Mouse (Mus musculus): ENCODE measurements at regions not wholly inside any gene's neighbourhood (a gene's known extent, or its start where the extent isn't known, plus 50 kb on each side); places are given as distances from the start of the nearest gene placed in this dataset.
"Not testable (repeated sequence)": the region's sequence is repeated elsewhere in the genome, so short reads cannot be mapped to it uniquely, and the experiment has no call there.

- ATAC-seq (ENCODE audit: low read depth), result 0 out of 2 replicates have a peak, but pooled peaks have one; percentile 9
- no peaks in the 10 kb centered on the region for H3K36me3 ChIP-seq (ENCODE audit: control insufficient read depth, insufficient read depth, low read length)
- no peak overlapping the region for H3K4me3 ChIP-seq (ENCODE audit: low read length)
- 45% methylated on average over 14 of the region's 14 CpGs for WGBS
- peak overlapping the region; percentile 56; the same call in 1 of the 2 replicates for H3K27ac ChIP-seq (ENCODE audit: low read length)
- peak overlapping the region; percentile 31; the same call in 1 of the 2 replicates for H3K9ac ChIP-seq (ENCODE audit: low read length)
- H3K4me1 ChIP-seq (replicated peaks; ENCODE audit: control insufficient read depth, insufficient read depth, low read length), result peaks cover 28% of the 10 kb centered on the region
- H3K4me2 ChIP-seq (ENCODE audit: low read depth, low read length), result no peak overlapping the region
- no peaks in the 10 kb centered on the region for H3K9me3 ChIP-seq (ENCODE audit: control insufficient read depth, low read length)
- no peaks in the 10 kb centered on the region for H3K27me3 ChIP-seq (ENCODE audit: control insufficient read depth, insufficient read depth, low read depth, low read length)
Observed at GRCm38 (mm10) chr12:69474141-69474915, 102.1 kb upstream of the Gm9887 start.

GRCm38 (mm10) chr12:69473379-69474057, 101.3 kb upstream of the Gm9887 start:
- Histone ChIP-seq H3K36me3 (ENCODE audit: control insufficient read depth, insufficient read depth, low read length) (no peaks in the 10 kb centered on the region), H3K27ac (ENCODE audit: low read length) (no peak overlapping the region), H3K4me1 (replicated peaks; ENCODE audit: control insufficient read depth, insufficient read depth, low read length) (peaks cover 28% of the 10 kb centered on the region), H3K27me3 (ENCODE audit: control insufficient read depth, insufficient read depth, low read depth, low read length) (no peaks in the 10 kb centered on the region), H3K4me2 (ENCODE audit: low read depth, low read length) (no peak overlapping the region), H3K9me3 (ENCODE audit: control insufficient read depth, low read length) (no peaks in the 10 kb centered on the region), H3K4me3 (ENCODE audit: low read length) (no peak overlapping the region), H3K9ac (ENCODE audit: low read length) (no peak overlapping the region)
- WGBS, result 83% methylated on average over 13 of the region's 13 CpGs
- ATAC-seq (ENCODE audit: low read depth), result no peak

GRCm38 (mm10) chr12:69472912-69473311, 100.7 kb upstream of the Gm9887 start:
- ATAC-seq (ENCODE audit: low read depth), result no peak
- Histone ChIP-seq H3K27ac (ENCODE audit: low read length) (no peak overlapping the region), H3K4me3 (ENCODE audit: low read length) (no peak overlapping the region), H3K36me3 (ENCODE audit: control insufficient read depth, insufficient read depth, low read length) (no peaks in the 10 kb centered on the region), H3K9me3 (ENCODE audit: control insufficient read depth, low read length) (no peaks in the 10 kb centered on the region), H3K27me3 (ENCODE audit: control insufficient read depth, insufficient read depth, low read depth, low read length) (no peaks in the 10 kb centered on the region), H3K4me1 (replicated peaks; ENCODE audit: control insufficient read depth, insufficient read depth, low read length) (peaks cover 28% of the 10 kb centered on the region), H3K4me2 (ENCODE audit: low read depth, low read length) (no peak overlapping the region), H3K9ac (ENCODE audit: low read length) (no peak overlapping the region)
- 84% methylated on average over 9 of the region's 9 CpGs for WGBS

- no peak overlapping the region for H3K4me3 ChIP-seq (ENCODE audit: low read length)
- H3K4me1 ChIP-seq (replicated peaks; ENCODE audit: control insufficient read depth, insufficient read depth, low read length), result peaks cover 33% of the 10 kb centered on the region
- no peaks in the 10 kb centered on the region for H3K27me3 ChIP-seq (ENCODE audit: control insufficient read depth, insufficient read depth, low read depth, low read length)
- H3K36me3 ChIP-seq (ENCODE audit: control insufficient read depth, insufficient read depth, low read length), result no peaks in the 10 kb centered on the region
- ATAC-seq (ENCODE audit: low read depth), result no peak
- H3K9me3 ChIP-seq (ENCODE audit: control insufficient read depth, low read length), result no peaks in the 10 kb centered on the region
- H3K27ac ChIP-seq (ENCODE audit: low read length), result no peak overlapping the region
- no peak overlapping the region for H3K9ac ChIP-seq (ENCODE audit: low read length)
- no peak overlapping the region for H3K4me2 ChIP-seq (ENCODE audit: low read depth, low read length)
- 57% methylated on average over 5 of the region's 5 CpGs for WGBS
Observed at GRCm38 (mm10) chr12:69471876-69472275, 99.6 kb upstream of the Gm9887 start.

- WGBS, result 72% methylated on average over 6 of the region's 6 CpGs
- Histone ChIP-seq H3K9me3 (ENCODE audit: control insufficient read depth, low read length) (no peaks in the 10 kb centered on the region), H3K36me3 (ENCODE audit: control insufficient read depth, insufficient read depth, low read length) (no peaks in the 10 kb centered on the region), H3K9ac (ENCODE audit: low read length) (no peak overlapping the region), H3K27me3 (ENCODE audit: control insufficient read depth, insufficient read depth, low read depth, low read length) (no peaks in the 10 kb centered on the region), H3K4me2 (ENCODE audit: low read depth, low read length) (no peak overlapping the region), H3K4me3 (ENCODE audit: low read length) (no peak overlapping the region), H3K27ac (ENCODE audit: low read length) (no peak overlapping the region), H3K4me1 (replicated peaks; ENCODE audit: control insufficient read depth, insufficient read depth, low read length) (peaks cover 8% of the 10 kb centered on the region; the same call in 1 of the 2 replicates)
- no peak for ATAC-seq (ENCODE audit: low read depth)
Observed at GRCm38 (mm10) chr12:69469004-69469403, 96.7 kb upstream of the Gm9887 start.

GRCm38 (mm10) chr12:69467363-69467762, 95.1 kb upstream of the Gm9887 start:
- Histone ChIP-seq H3K27ac (ENCODE audit: low read length) (no peak overlapping the region), H3K27me3 (ENCODE audit: control insufficient read depth, insufficient read depth, low read depth, low read length) (no peaks in the 10 kb centered on the region), H3K36me3 (ENCODE audit: control insufficient read depth, insufficient read depth, low read length) (no peaks in the 10 kb centered on the region), H3K9me3 (ENCODE audit: control insufficient read depth, low read length) (no peaks in the 10 kb centered on the region), H3K4me1 (replicated peaks; ENCODE audit: control insufficient read depth, insufficient read depth, low read length) (peaks cover 9% of the 10 kb centered on the region; the same call in 1 of the 2 replicates), H3K9ac (ENCODE audit: low read length) (no peak overlapping the region), H3K4me3 (ENCODE audit: low read length) (no peak overlapping the region), H3K4me2 (ENCODE audit: low read depth, low read length) (no peak overlapping the region)
- no peak for ATAC-seq (ENCODE audit: low read depth)
- 52% methylated on average over 4 of the region's 4 CpGs for WGBS

- Histone ChIP-seq H3K4me2 (ENCODE audit: low read depth, low read length) (no peak overlapping the region), H3K27ac (ENCODE audit: low read length) (no peak overlapping the region), H3K36me3 (ENCODE audit: control insufficient read depth, insufficient read depth, low read length) (no peaks in the 10 kb centered on the region), H3K4me3 (ENCODE audit: low read length) (no peak overlapping the region), H3K4me1 (replicated peaks; ENCODE audit: control insufficient read depth, insufficient read depth, low read length) (peaks cover 18% of the 10 kb centered on the region; the same call in 1 of the 2 replicates), H3K9ac (ENCODE audit: low read length) (no peak overlapping the region), H3K9me3 (ENCODE audit: control insufficient read depth, low read length) (no peaks in the 10 kb centered on the region), H3K27me3 (ENCODE audit: control insufficient read depth, insufficient read depth, low read depth, low read length) (no peaks in the 10 kb centered on the region)
- ATAC-seq (ENCODE audit: low read depth), result no peak
- WGBS, result 71% methylated on average over 8 of the region's 8 CpGs
Observed at GRCm38 (mm10) chr12:69464906-69465305, 92.6 kb upstream of the Gm9887 start.

GRCm38 (mm10) chr12:69463327-69463726, 91.1 kb upstream of the Gm9887 start:
- H3K4me2 ChIP-seq (ENCODE audit: low read depth, low read length); H3K27me3 ChIP-seq (ENCODE audit: control insufficient read depth, insufficient read depth, low read depth, low read length); H3K36me3 ChIP-seq (ENCODE audit: control insufficient read depth, insufficient read depth, low read length); H3K27ac ChIP-seq (ENCODE audit: low read length); H3K9me3 ChIP-seq (ENCODE audit: control insufficient read depth, low read length); H3K4me3 ChIP-seq (ENCODE audit: low read length); ATAC-seq (ENCODE audit: low read depth); H3K9ac ChIP-seq (ENCODE audit: low read length): not testable (repeated sequence)
- peaks cover 22% of the 10 kb centered on the region for H3K4me1 ChIP-seq (replicated peaks; ENCODE audit: control insufficient read depth, insufficient read depth, low read length)
- 97% methylated on average over 6 of the region's 6 CpGs for WGBS
